Mouse (Mus musculus): ENCODE measurements around the gene H3f3b. TPM values are rescaled to one million over a fixed set of nuclear protein-coding genes. Genes with fewer than 3 reads are reported as not detected.

H3f3b gene
- polyA plus RNA-seq, 1 experiment: 513 TPM

DNA sequence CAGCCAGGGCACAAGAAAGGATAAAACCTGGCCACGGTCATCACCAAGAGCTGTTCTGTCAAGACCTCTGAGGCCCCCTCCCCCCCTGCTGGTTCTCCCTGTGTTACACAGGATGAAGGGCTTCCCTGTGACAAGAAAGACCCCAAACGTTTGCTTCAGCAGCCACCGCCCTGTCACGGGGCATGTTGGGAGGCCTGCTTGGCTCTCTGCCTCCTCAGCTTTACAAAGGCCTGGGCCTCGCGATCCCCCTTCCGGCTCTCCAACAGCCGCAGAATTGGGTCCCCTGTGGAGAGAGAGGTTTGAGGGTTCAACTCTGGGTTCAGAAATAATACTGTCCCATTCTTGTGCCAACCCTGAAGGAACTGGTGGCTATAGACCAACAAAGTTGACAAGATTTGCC is 34.8 kb upstream of the H3f3b start:
- Histone ChIP-seq H3K27ac (ENCODE audit: insufficient read depth, low read length) (no peak overlapping the region), H3K4me3 (ENCODE audit: insufficient read depth, low read length) (no peak overlapping the region), H3K4me1 (ENCODE audit: control insufficient read depth, insufficient read depth, low read length) (no peaks in the 10 kb centered on the region)
- TF ChIP-seq POLR2A (IDR thresholded peaks at IDR 0.05; ENCODE audit: low read depth, low read length): no peak
- no peak for TF ChIP-seq CTCF (IDR thresholded peaks at IDR 0.05; ENCODE audit: borderline replicate concordance, insufficient read depth, low read length)

GRCm38 (mm10) chr11:116061641-116062415 is 34.1 kb upstream of the H3f3b start:
- H3K4me3 ChIP-seq (ENCODE audit: insufficient read depth, low read length): no peak overlapping the region
- no peaks in the 10 kb centered on the region for H3K4me1 ChIP-seq (ENCODE audit: control insufficient read depth, insufficient read depth, low read length)
- no peak overlapping the region for H3K27ac ChIP-seq (ENCODE audit: insufficient read depth, low read length)
- TF ChIP-seq CTCF (IDR thresholded peaks at IDR 0.05; ENCODE audit: borderline replicate concordance, insufficient read depth, low read length): no peak
- TF ChIP-seq POLR2A (IDR thresholded peaks at IDR 0.05; ENCODE audit: low read depth, low read length): no peak

GRCm38 (mm10) chr11:116060596-116060995 is 32.8 kb upstream of the H3f3b start:
- no peak overlapping the region for H3K27ac ChIP-seq (ENCODE audit: insufficient read depth, low read length)

GRCm38 (mm10) chr11:116059691-116060025 is 31.9 kb upstream of the H3f3b start:
- no peak overlapping the region for H3K27ac ChIP-seq (ENCODE audit: insufficient read depth, low read length)
- H3K4me1 ChIP-seq (ENCODE audit: control insufficient read depth, insufficient read depth, low read length): no peaks in the 10 kb centered on the region
- TF ChIP-seq POLR2A (IDR thresholded peaks at IDR 0.05; ENCODE audit: low read depth, low read length): no peak
- no peak for TF ChIP-seq CTCF (IDR thresholded peaks at IDR 0.05; ENCODE audit: borderline replicate concordance, insufficient read depth, low read length)
- H3K4me3 ChIP-seq (ENCODE audit: insufficient read depth, low read length): no peak overlapping the region

More at GRCm38 (mm10) chr11:116060596-116060995, 32.8 kb upstream of the H3f3b start:
- Histone ChIP-seq H3K4me3 (ENCODE audit: insufficient read depth, low read length) (no peak overlapping the region), H3K4me1 (ENCODE audit: control insufficient read depth, insufficient read depth, low read length) (no peaks in the 10 kb centered on the region)
- TF ChIP-seq POLR2A (IDR thresholded peaks at IDR 0.05; ENCODE audit: low read depth, low read length) (no peak), CTCF (IDR thresholded peaks at IDR 0.05; ENCODE audit: borderline replicate concordance, insufficient read depth, low read length) (no peak)

- TF ChIP-seq CTCF (IDR thresholded peaks at IDR 0.05; ENCODE audit: borderline replicate concordance, insufficient read depth, low read length) (no peak), POLR2A (IDR thresholded peaks at IDR 0.05; ENCODE audit: low read depth, low read length) (no peak)
- H3K27ac ChIP-seq (ENCODE audit: insufficient read depth, low read length): no peak overlapping the region
- H3K4me1 ChIP-seq (ENCODE audit: control insufficient read depth, insufficient read depth, low read length): no peaks in the 10 kb centered on the region
- H3K4me3 ChIP-seq (ENCODE audit: insufficient read depth, low read length): no peak overlapping the region
These were observed 31.3 kb upstream of the H3f3b start for GRCm38 (mm10) chr11:116058868-116059690.

DNA sequence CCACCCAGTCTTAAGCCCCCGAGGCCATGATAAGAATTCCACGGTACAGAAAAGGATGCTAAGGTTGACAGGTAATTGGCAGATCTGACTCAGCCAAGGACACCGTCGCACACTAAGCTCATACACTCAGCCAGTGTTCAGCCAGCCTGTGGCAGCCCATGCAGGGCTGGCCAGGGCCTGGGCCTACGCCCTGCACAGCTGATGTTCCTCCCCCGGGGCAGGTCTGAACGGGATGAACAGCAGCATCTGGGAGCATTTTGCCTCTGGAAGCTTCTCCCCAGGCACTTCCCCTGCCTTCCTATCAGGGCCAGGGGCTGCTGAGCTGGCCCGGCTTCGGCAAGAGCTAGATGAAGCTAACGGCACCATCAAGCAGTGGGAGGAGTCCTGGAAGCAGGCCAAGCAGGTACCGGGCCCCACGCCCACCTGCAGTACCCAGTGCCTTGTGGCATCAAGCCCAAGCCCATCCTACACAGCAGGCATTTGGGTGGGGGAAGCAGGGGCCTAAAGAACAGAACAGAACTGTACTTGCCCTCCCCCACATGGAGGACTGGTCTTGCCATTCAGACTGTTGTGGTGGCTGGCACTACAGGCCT is 30.4 kb upstream of the H3f3b start:
- H3K4me1 ChIP-seq (ENCODE audit: control insufficient read depth, insufficient read depth, low read length): no peaks in the 10 kb centered on the region
- H3K27ac ChIP-seq (ENCODE audit: insufficient read depth, low read length): no peak overlapping the region
- TF ChIP-seq CTCF (IDR thresholded peaks at IDR 0.05; ENCODE audit: borderline replicate concordance, insufficient read depth, low read length) (no peak), POLR2A (IDR thresholded peaks at IDR 0.05; ENCODE audit: low read depth, low read length) (no peak)
- no peak overlapping the region for H3K4me3 ChIP-seq (ENCODE audit: insufficient read depth, low read length)

DNA sequence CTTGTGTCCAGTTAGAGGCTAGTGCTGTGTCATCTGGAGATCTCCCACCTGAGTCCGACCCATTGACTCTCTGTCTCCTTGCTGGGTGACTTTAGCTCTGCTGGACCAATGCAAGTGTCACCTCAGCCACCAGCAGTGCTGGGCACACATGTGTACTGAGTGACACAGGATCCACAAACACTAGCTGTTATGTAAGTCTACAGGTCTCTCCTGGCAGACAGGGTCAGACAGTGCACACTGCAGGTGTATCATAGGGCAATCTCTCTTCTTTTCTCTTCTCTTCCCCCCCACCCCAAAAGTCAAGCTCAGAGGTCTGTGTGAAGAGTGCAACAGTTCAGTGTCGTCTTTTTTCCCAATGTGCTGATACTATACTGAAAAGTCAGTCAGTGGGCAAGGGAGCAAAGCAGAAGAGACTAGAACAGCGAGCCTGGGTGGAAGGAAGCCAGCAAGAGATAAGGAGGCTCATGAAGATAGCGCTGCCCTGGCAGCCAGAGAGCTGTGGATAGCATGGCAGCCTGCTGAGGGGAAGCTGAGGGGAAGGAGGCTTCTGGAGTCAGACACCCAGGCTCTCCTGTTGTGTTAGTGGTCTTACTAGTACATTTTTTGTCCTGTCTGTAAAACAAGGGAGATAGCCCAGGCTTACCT is 29.6 kb upstream of the H3f3b start:
- TF ChIP-seq POLR2A (IDR thresholded peaks at IDR 0.05; ENCODE audit: low read depth, low read length) (no peak), CTCF (IDR thresholded peaks at IDR 0.05; ENCODE audit: borderline replicate concordance, insufficient read depth, low read length) (no peak)
- Histone ChIP-seq H3K27ac (ENCODE audit: insufficient read depth, low read length) (no peak overlapping the region), H3K4me1 (ENCODE audit: control insufficient read depth, insufficient read depth, low read length) (no peaks in the 10 kb centered on the region), H3K4me3 (ENCODE audit: insufficient read depth, low read length) (no peak overlapping the region)

DNA sequence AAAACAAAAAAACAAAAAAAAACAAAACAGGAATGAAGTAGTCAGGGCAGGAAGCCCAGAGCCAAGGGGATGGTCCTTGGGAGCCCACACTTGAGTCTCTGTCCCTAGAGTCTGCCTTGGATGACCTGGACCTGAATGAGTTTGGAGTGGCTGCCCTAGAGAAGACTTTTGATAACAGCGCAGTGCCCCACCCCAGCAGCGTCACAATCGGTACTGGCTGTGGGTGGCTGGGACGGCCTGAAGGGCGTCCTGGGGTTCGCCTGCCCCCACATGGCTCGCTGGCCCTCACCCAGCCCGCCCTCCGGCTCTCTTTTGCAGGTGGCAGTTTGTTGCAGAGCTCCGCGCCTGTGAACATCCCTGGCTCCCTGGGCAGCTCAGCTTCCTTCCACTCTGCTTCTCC is 28.1 kb upstream of the H3f3b start:
- H3K4me3 ChIP-seq (ENCODE audit: insufficient read depth, low read length): no peak overlapping the region
- TF ChIP-seq POLR2A (IDR thresholded peaks at IDR 0.05; ENCODE audit: low read depth, low read length) (no peak), CTCF (IDR thresholded peaks at IDR 0.05; ENCODE audit: borderline replicate concordance, insufficient read depth, low read length) (no peak)
- H3K27ac ChIP-seq (ENCODE audit: insufficient read depth, low read length): no peak overlapping the region
- H3K4me1 ChIP-seq (ENCODE audit: control insufficient read depth, insufficient read depth, low read length): no peaks in the 10 kb centered on the region

- Histone ChIP-seq H3K4me1 (ENCODE audit: control insufficient read depth, insufficient read depth, low read length) (no peaks in the 10 kb centered on the region), H3K27ac (ENCODE audit: insufficient read depth, low read length) (no peak overlapping the region), H3K4me3 (ENCODE audit: insufficient read depth, low read length) (no peak overlapping the region)
- TF ChIP-seq POLR2A (IDR thresholded peaks at IDR 0.05; ENCODE audit: low read depth, low read length): no peak
- TF ChIP-seq CTCF (IDR thresholded peaks at IDR 0.05; ENCODE audit: borderline replicate concordance, insufficient read depth, low read length): no peak
These were observed 25.9 kb upstream of the H3f3b start for GRCm38 (mm10) chr11:116053510-116054229.
